Mouse (Mus musculus) heart, postnatal 0 days (tissue): ENCODE measurements around the gene Dnm2. TPM values are rescaled to one million over a fixed set of nuclear protein-coding genes. Genes with fewer than 3 reads are reported as not detected.
A peak's percentile ranks its signal among the peaks of the same experiment; 100 is the strongest.

Experiments used
- ATAC-seq: fragments of 200-750 bp; cut with Nextera tagmentation; 2 replicates; pipeline ENCODE4 v1.8.0; 2017; ENCODE audit warnings: low read depth, moderate number of reproducible peaks, moderate library complexity; ENCODE audit not compliant: insufficient read depth
- DNase-seq: peaks from one replicate; pipeline ENCODE4 v3.0.0-alpha.2; 2016; ENCODE audit warnings: low spot score
- H3K27ac ChIP-seq: fragments of 300-500 bp; sonication (generic); 2 replicates; pipeline ENCODE4 v1.5.1; 2014; ENCODE audit warnings: low read depth, mild to moderate bottlenecking
- H3K27me3 ChIP-seq: fragments of 300-500 bp; sonication (generic); 2 replicates; pipeline ENCODE4 v1.6.1; 2014; ENCODE audit warnings: low read length, mixed read lengths; ENCODE audit not compliant: control insufficient read depth, insufficient read depth
- H3K36me3 ChIP-seq: fragments of 300-500 bp; sonication (generic); replicated peaks from 2 replicates; pipeline ENCODE4 v1.6.1; 2014; ENCODE audit warnings: low read length, mixed read lengths; ENCODE audit not compliant: control insufficient read depth, insufficient read depth
- H3K4me1 ChIP-seq: fragments of 300-500 bp; sonication (generic); 2 replicates; pipeline ENCODE4 v1.6.1; 2014; ENCODE audit warnings: antibody characterized with exemption; ENCODE audit not compliant: control insufficient read depth, insufficient read depth
- H3K4me2 ChIP-seq: fragments of 300-500 bp; sonication (generic); 2 replicates; pipeline ENCODE4 v1.6.1; 2014; ENCODE audit warnings: low read depth, mild to moderate bottlenecking, low read length, moderate library complexity
- H3K4me3 ChIP-seq: fragments of 300-500 bp; sonication (generic); 2 replicates; pipeline ENCODE4 v1.5.1; 2014; ENCODE audit warnings: low read depth, low read length
- H3K9ac ChIP-seq: fragments of 300-500 bp; sonication (generic); replicated peaks from 2 replicates; pipeline ENCODE4 v1.6.1; 2014; ENCODE audit warnings: low read depth, low read length, mixed read lengths
- H3K9me3 ChIP-seq: fragments of 300-500 bp; sonication (generic); replicated peaks from 2 replicates; pipeline ENCODE4 v1.6.1; 2016; ENCODE audit warnings: low read length; ENCODE audit not compliant: control insufficient read depth
- CTCF ChIP-seq: IDR thresholded peaks from 2 replicates; pipeline ENCODE4 v1.5.1; 2016; ENCODE audit warnings: antibody characterized with exemption, control low read depth, low read depth
- EP300 ChIP-seq: IDR thresholded peaks from 2 replicates; pipeline ENCODE4 v1.6.1; 2016; ENCODE audit warnings: antibody characterized with exemption, low read depth
- WGBS: fragments of 180-500 bp; shearing (Covaris S2); extraction: QIAGEN DNeasy Blood & Tissue Kit; methylation state at CpG from one replicate; pipeline ENCODE4 v1.1.7; 2014; 5-methylcytosine and 5-hydroxymethylcytosine counted together
- polyA plus RNA-seq: library from polyadenylated mRNA; unstranded; fragments of >200 nt; fragmentation: Nextera tagmentation; extraction: Ambion mirVana; gene quantifications from 2 replicates; pipeline ENCODE4 v1.2.1, GENCODE M21; 2015
- total RNA-seq: library from RNA; depleted of rRNA; stranded (reverse); fragments of >200 nt; gene quantifications from 2 replicates; pipeline ENCODE4 v1.2.3, GENCODE M21; 2014; ENCODE audit warnings: low replicate concordance

Gene Dnm2
- total and polyA plus RNA-seq, 2 experiments from 2014 or later, result 61.1 to 95.8 TPM

DNA sequence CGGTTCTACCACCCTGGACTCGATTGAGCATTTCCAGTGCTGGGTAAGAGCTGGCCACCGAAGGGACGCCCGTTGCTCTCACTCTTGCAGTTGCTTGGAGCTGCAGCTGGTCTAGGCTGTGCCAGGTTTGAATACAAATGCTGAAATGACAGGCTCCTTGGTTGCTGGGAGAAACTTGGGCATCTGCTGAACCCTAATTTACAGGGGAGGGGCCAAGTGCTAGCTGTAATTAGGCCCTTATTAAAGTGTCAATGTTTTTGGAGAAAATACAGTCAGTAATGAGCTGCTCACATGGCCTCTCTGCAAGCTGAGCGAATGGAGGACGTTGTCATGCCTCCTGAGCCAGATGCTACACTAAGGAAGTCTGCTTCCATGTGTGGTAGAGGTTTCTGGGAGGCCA lies 6.0 kb downstream of the Dnm2 start:
- Histone ChIP-seq H3K9ac (no peak overlapping the region), H3K27ac (no peak overlapping the region), H3K27me3 (no peaks in the 10 kb centered on the region), H3K4me1 (peaks cover 45% of the 10 kb centered on the region), H3K4me2 (no peak overlapping the region), H3K36me3 (no peaks in the 10 kb centered on the region), H3K9me3 (no peaks in the 10 kb centered on the region), H3K4me3 (no peak overlapping the region)
- DNase-seq, result no peak
- 86% methylated on average over 7 of the region's 7 CpGs for WGBS
- no peak for ATAC-seq
- TF ChIP-seq CTCF (no peak), EP300 (no peak)

DNA sequence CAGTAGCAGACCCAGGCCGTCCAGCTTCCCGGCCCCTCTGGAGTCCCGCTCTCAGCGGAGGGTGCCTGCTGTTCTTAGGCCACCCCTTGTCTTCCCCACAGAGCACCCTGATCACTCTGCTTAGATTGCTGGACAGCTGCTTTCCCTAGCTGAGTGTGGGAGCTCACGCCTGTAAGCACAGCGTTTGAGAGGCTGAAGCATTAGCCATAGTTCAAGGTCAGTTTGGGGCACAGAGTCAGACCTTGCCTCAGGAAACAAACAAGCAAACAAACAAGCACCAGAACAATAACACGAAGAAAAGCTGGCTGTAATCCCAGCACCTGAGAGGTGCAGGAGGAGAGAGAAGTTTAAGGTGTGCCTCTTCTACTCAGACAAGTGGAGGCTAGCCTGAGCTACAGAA lies 7.4 kb downstream of the Dnm2 start:
- H3K36me3 ChIP-seq, result no peaks in the 10 kb centered on the region

DNA sequence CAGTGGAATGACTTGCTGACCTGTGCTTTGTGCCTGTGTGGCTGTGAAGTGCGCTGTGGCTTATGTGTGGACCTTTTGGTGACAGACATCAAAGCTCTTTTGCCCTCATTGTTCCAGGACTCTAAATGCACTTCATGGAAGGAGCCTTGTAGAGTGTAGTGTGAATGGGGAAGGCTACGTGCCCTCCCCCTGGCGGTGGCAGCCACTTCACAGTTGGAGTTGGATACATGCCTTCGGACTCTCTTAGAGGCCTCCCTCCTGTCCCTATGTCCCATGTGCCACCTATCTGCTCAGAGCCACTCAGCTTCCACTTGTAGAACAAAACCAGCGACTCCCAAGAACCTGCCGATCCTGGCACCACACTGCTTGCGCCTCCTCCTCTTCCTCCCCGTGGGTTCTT lies 9.1 kb downstream of the Dnm2 start:
- Histone ChIP-seq H3K4me1 (peaks cover 53% of the 10 kb centered on the region), H3K9me3 (no peaks in the 10 kb centered on the region), H3K4me3 (no peak overlapping the region)

More for the DNA sequence above, 7.4 kb downstream of the Dnm2 start:
- Histone ChIP-seq H3K27me3 (no peaks in the 10 kb centered on the region), H3K4me3 (no peak overlapping the region), H3K27ac (no peak overlapping the region), H3K4me2 (no peak overlapping the region), H3K4me1 (peaks cover 46% of the 10 kb centered on the region), H3K9ac (no peak overlapping the region), H3K9me3 (no peaks in the 10 kb centered on the region)
- DNase-seq, result no peak
- 80% methylated on average over 7 of the region's 7 CpGs for WGBS
- ATAC-seq, result no peak
- TF ChIP-seq CTCF, result no peak
- TF ChIP-seq EP300, result no peak

DNA sequence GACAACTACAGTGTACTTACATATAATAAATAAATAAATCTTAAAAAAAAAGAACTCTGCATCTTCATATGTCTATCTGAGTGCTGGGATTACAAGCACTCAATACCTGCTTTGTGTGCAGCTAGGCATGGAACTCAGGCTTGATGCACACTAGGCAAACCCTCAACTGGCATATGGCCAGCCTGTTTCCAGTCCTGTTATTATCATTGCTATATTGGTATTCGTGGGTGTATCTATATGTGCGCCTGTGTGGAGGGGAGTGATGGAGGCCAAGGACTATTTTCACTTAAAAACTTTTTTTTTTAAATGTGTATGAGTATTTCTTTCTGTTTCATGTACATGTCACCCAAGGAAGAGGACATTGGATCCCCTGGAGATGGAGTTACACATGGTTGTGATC lies 9.7 kb downstream of the Dnm2 start:
- ATAC-seq, result no peak
- TF ChIP-seq EP300, result no peak
- TF ChIP-seq CTCF, result no peak
- peaks cover 53% of the 10 kb centered on the region for H3K4me1 ChIP-seq

More for the DNA sequence above, 9.1 kb downstream of the Dnm2 start:
- no peak overlapping the region for H3K4me2 ChIP-seq
- H3K9ac ChIP-seq, result no peak overlapping the region; the same call in 1 of the 2 replicates
- TF ChIP-seq EP300 (no peak), CTCF (peak; percentile 40)
- DNase-seq, result no peak
- no peak for ATAC-seq
- H3K36me3 ChIP-seq, result no peaks in the 10 kb centered on the region
- H3K27me3 ChIP-seq, result no peaks in the 10 kb centered on the region
- WGBS, result 52% methylated on average over 8 of the region's 8 CpGs
- H3K27ac ChIP-seq, result peak overlapping the region; percentile 22

DNA sequence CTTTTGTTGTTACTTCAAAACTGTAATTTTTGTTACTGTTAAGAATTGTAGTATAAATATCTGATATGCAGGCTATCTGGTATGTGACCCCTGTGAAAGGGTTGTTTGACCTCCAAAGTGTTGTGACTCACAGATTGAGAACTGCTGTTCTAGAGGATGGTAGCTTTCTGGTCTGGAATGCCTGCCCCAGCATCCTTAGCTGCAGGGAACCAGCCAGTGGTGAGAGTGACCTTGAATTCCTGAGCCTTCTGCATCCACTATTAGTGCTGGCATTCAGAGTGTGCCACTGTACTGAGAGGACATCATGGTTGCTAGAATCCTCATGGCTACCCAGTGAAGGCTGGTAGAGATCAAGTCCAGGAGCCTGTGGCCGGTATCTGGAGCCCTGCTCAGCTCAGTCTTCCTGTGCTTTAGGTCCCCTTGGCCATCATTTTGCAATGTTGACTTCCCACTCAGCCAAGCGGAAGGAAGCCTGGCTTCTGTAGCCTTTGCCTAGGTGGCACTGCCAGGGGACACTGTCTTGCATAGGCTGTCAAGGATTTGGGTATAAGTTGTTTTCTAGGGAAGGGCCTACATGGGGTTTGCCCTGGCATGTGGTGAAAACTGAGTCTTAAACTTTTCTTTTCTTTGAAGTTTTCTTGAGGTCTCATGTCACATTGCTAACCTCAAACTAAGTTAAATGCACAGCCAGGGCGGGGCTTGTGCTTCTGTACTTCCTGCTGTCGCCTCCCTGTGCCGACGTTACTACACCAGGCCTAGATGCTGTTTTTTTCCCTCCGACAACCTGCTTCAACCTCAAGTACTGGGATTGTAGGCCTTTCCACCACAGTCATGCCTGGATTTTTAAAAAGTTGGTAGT lies 11.3 kb downstream of the Dnm2 start:
- Histone ChIP-seq H3K27ac (peak overlapping the region; percentile 81), H3K36me3 (no peaks in the 10 kb centered on the region), H3K4me2 (no peak overlapping the region), H3K9ac (no peak overlapping the region), H3K27me3 (no peaks in the 10 kb centered on the region), H3K4me3 (no peak overlapping the region), H3K9me3 (no peaks in the 10 kb centered on the region), H3K4me1 (peaks cover 53% of the 10 kb centered on the region)
- WGBS, result 61% methylated on average over 7 of the region's 7 CpGs
- no peak for TF ChIP-seq CTCF
- no peak for TF ChIP-seq EP300
- ATAC-seq (peak; percentile 75), DNase-seq (no peak)

More for the DNA sequence above, 9.7 kb downstream of the Dnm2 start:
- Histone ChIP-seq H3K27me3 (no peaks in the 10 kb centered on the region), H3K27ac (no peak overlapping the region), H3K36me3 (no peaks in the 10 kb centered on the region), H3K4me3 (no peak overlapping the region), H3K9me3 (no peaks in the 10 kb centered on the region), H3K4me2 (no peak overlapping the region), H3K9ac (no peak overlapping the region)
- WGBS, result 43% methylated on average over 2 of the region's 2 CpGs
- DNase-seq, result no peak
